Mouse (Mus musculus) cerebellum, adult 8-10 months (tissue): ENCODE results near the gene Kcnk1.

Experiments
- DNase-seq: peaks from one replicate; pipeline ENCODE4 v3.0.0; 2022

The Kcnk1 gene

GRCm38 (mm10) chr8:126058876-126059275 lies 63.9 kb downstream of the Kcnk1 start:
- DNase-seq, result no peak

GRCm38 (mm10) chr8:126062844-126063243 lies 67.9 kb downstream of the Kcnk1 start:
- DNase-seq, result no peak

GRCm38 (mm10) chr8:126063832-126064409 lies 69.0 kb downstream of the Kcnk1 start:
- no peak for DNase-seq

GRCm38 (mm10) chr8:126064587-126065145 lies 69.7 kb downstream of the Kcnk1 start:
- DNase-seq, result no peak

- DNase-seq, result no peak
Measured at GRCm38 (mm10) chr8:126067306-126067705, 72.3 kb downstream of the Kcnk1 start.

GRCm38 (mm10) chr8:126068136-126068535 lies 73.2 kb downstream of the Kcnk1 start:
- peak; percentile 55 for DNase-seq

- DNase-seq, result no peak
Measured at GRCm38 (mm10) chr8:126072678-126073077, 77.7 kb downstream of the Kcnk1 start.

- no peak for DNase-seq
Measured at GRCm38 (mm10) chr8:126073141-126073740, 78.3 kb downstream of the Kcnk1 start.

- no peak for DNase-seq
Measured at GRCm38 (mm10) chr8:126074111-126074510, 79.1 kb downstream of the Kcnk1 start.

- DNase-seq, result peak; percentile 90
Measured at GRCm38 (mm10) chr8:126075400-126075799, 80.4 kb downstream of the Kcnk1 start.
